Mouse (Mus musculus): ENCODE data around the gene Trcg1. TPM values are rescaled to one million over a fixed set of nuclear protein-coding genes. Genes with fewer than 3 reads are reported as not detected.

Gene Trcg1
- not detected for polyA plus RNA-seq (2014; fragmentation: Illumina TruSeq; extraction: RNeasy Lipid Tissue Mini Kit (QIAGEN cat#74804); ENCODE audit: low replicate concordance)

GRCm38 (mm10) chr9:57236256-57236655 lies at the start of gene Trcg1:
TSS of gene Trcg1 (plus strand) at chr9:57236556.

GRCm38 (mm10) chr9:57261913-57262794 lies 25.8 kb downstream of the Trcg1 start, which contains the start of gene 1700017B05Rik:
TSS of gene 1700017B05Rik (minus strand) at chr9:57262612.

Other genes starting within 250 kb of the Trcg1 start
- 14.0 TPM for gene Ptpn9, start 241.6 kb upstream of the Trcg1 start, polyA plus RNA-seq (2014; fragmentation: Illumina TruSeq; extraction: RNeasy Lipid Tissue Mini Kit (QIAGEN cat#74804); ENCODE audit: low replicate concordance)
- gene Sin3a, start 164.5 kb upstream of the Trcg1 start, polyA plus RNA-seq (2014; fragmentation: Illumina TruSeq; extraction: RNeasy Lipid Tissue Mini Kit (QIAGEN cat#74804); ENCODE audit: low replicate concordance): 19.8 TPM
- 10.1 TPM for gene Man2c1, start 105.9 kb upstream of the Trcg1 start, polyA plus RNA-seq (2014; fragmentation: Illumina TruSeq; extraction: RNeasy Lipid Tissue Mini Kit (QIAGEN cat#74804); ENCODE audit: low replicate concordance)
- gene Neil1, start 88.3 kb upstream of the Trcg1 start, polyA plus RNA-seq (2014; fragmentation: Illumina TruSeq; extraction: RNeasy Lipid Tissue Mini Kit (QIAGEN cat#74804); ENCODE audit: low replicate concordance): not detected
- gene Commd4, start 78.2 kb upstream of the Trcg1 start, polyA plus RNA-seq (2014; fragmentation: Illumina TruSeq; extraction: RNeasy Lipid Tissue Mini Kit (QIAGEN cat#74804); ENCODE audit: low replicate concordance): 5.9 TPM
- 0.33 TPM for gene 1700017B05Rik, start 26.1 kb downstream of the Trcg1 start, polyA plus RNA-seq (2014; fragmentation: Illumina TruSeq; extraction: RNeasy Lipid Tissue Mini Kit (QIAGEN cat#74804); ENCODE audit: low replicate concordance)
- gene Ppcdc, start 203.6 kb downstream of the Trcg1 start, polyA plus RNA-seq (2014; fragmentation: Illumina TruSeq; extraction: RNeasy Lipid Tissue Mini Kit (QIAGEN cat#74804); ENCODE audit: low replicate concordance): 5.2 TPM
- 31.5 TPM for gene Scamp5, start 231.5 kb downstream of the Trcg1 start, polyA plus RNA-seq (2014; fragmentation: Illumina TruSeq; extraction: RNeasy Lipid Tissue Mini Kit (QIAGEN cat#74804); ENCODE audit: low replicate concordance)